Mouse (Mus musculus) CH12.LX (cell line): ENCODE measurements around the gene Galnt18. TPM values are rescaled to one million over a fixed set of nuclear protein-coding genes. Genes with fewer than 3 reads are reported as not detected.

Experiments
- DNase-seq: peaks from one replicate; pipeline ENCODE4 v3.0.0-alpha.2; 2013; ENCODE audit errors: extremely low read depth
- H3K27ac ChIP-seq: 2 replicates; pipeline ENCODE4 v1.5.1; 2012; ENCODE audit warnings: low read depth, mild to moderate bottlenecking, control low read depth, moderate library complexity; ENCODE audit not compliant: insufficient read depth
- H3K27me3 ChIP-seq: replicated peaks from 2 replicates; pipeline ENCODE3; 2012; ENCODE audit warnings: inconsistent platforms
- H3K36me3 ChIP-seq, 2 experiments: replicated peaks in 1 of 2; 2 replicates each; pipeline versions ENCODE3 to v1.6.1; 2012; ENCODE audit warnings: inconsistent platforms in 1 of 2, low read length in 1 of 2, mild to moderate bottlenecking in 1 of 2, mixed read lengths in 1 of 2, moderate library complexity in 1 of 2; ENCODE audit not compliant: control insufficient read depth in 1 of 2, insufficient read depth in 1 of 2
- H3K4me1 ChIP-seq, 2 experiments: 2 replicates each; pipeline ENCODE4 v1.6.1; 2012; ENCODE audit warnings: inconsistent platforms in 1 of 2, moderate library complexity in 1 of 2; ENCODE audit not compliant: insufficient read depth in 2 of 2, control insufficient read depth in 1 of 2
- H3K4me2 ChIP-seq: 2 replicates; pipeline ENCODE4 v1.6.1; 2012; ENCODE audit warnings: low read depth, mild to moderate bottlenecking, control low read depth; ENCODE audit not compliant: poor library complexity, insufficient read depth, severe bottlenecking
- H3K4me3 ChIP-seq, 3 experiments: fragments of 150-350 bp in 1 of 3; sonication (generic) in 1 of 3; replicated peaks in 1 of 3; 2 replicates each; pipeline versions ENCODE3 to v1.5.1; 2011 to 2012; ENCODE audit warnings: low read depth in 2 of 3, low read length in 2 of 3, mild to moderate bottlenecking in 2 of 3, moderate library complexity in 2 of 3, control low read depth in 1 of 3, improper control_type of control experiment in 1 of 3, inconsistent platforms in 1 of 3, mixed read lengths in 1 of 3; ENCODE audit not compliant: poor library complexity in 1 of 3
- H3K79me2 ChIP-seq: replicated peaks from 2 replicates; pipeline ENCODE4 v1.6.1; 2012; ENCODE audit warnings: mild to moderate bottlenecking, moderate library complexity; ENCODE audit not compliant: control insufficient read depth, poor library complexity, insufficient read depth, severe bottlenecking; ENCODE audit errors: extremely low read depth
- H3K9ac ChIP-seq: 2 replicates; pipeline ENCODE4 v1.6.1; 2012; ENCODE audit warnings: low read depth, mild to moderate bottlenecking, control low read depth, moderate library complexity; ENCODE audit not compliant: insufficient read depth
- H3K9me3 ChIP-seq: replicated peaks from 2 replicates; pipeline ENCODE3; 2012; ENCODE audit warnings: low read length, inconsistent platforms, mixed read lengths
- BHLHE40 ChIP-seq: IDR thresholded peaks from 2 replicates; pipeline ENCODE4 v1.6.1; 2011; ENCODE audit warnings: mild to moderate bottlenecking, low read depth, low read length, improper control_type of control experiment
- CHD2 ChIP-seq: IDR thresholded peaks from 2 replicates; pipeline ENCODE4 v1.6.1; 2011; ENCODE audit warnings: low read length, improper control_type of control experiment
- CTCF ChIP-seq, 2 experiments: IDR thresholded peaks in 1 of 2; conservative IDR thresholded peaks in 1 of 2; 2 replicates each; pipeline ENCODE4 v1.5.1; 2011 to 2012; ENCODE audit warnings: low read depth in 2 of 2, low read length in 2 of 2, improper control_type of control experiment in 1 of 2, inconsistent platforms in 1 of 2, mild to moderate bottlenecking in 1 of 2, moderate library complexity in 1 of 2
- ETS1 ChIP-seq: conservative IDR thresholded peaks from 2 replicates; pipeline ENCODE4 v1.6.1; 2012; ENCODE audit warnings: low read depth, mild to moderate bottlenecking, inconsistent platforms, low read length, improper control_type of control experiment, moderate library complexity
- GABPA ChIP-seq: IDR thresholded peaks from 2 replicates; pipeline ENCODE4 v1.6.1; 2012; ENCODE audit warnings: low read depth, low read length, improper control_type of control experiment, inconsistent platforms; ENCODE audit not compliant: insufficient replicate concordance
- HCFC1 ChIP-seq: IDR thresholded peaks from 2 replicates; pipeline ENCODE4 v1.6.1; 2012; ENCODE audit warnings: low read depth, mild to moderate bottlenecking, inconsistent platforms, low read length, improper control_type of control experiment
- IRF4 ChIP-seq: IDR thresholded peaks from 2 replicates; pipeline ENCODE4 v1.6.1; 2014; ENCODE audit warnings: low read depth, mild to moderate bottlenecking, inconsistent platforms, low read length, improper control_type of control experiment
- JUN ChIP-seq: IDR thresholded peaks from 2 replicates; pipeline ENCODE4 v1.6.1; 2011; ENCODE audit warnings: low read depth, mild to moderate bottlenecking, low read length, improper control_type of control experiment, moderate library complexity; ENCODE audit not compliant: insufficient read depth
- MAX ChIP-seq: IDR thresholded peaks from 2 replicates; pipeline ENCODE4 v1.6.1; 2011; ENCODE audit warnings: low read length, improper control_type of control experiment
- MAZ ChIP-seq: IDR thresholded peaks from 2 replicates; pipeline ENCODE4 v1.6.1; 2012; ENCODE audit warnings: low read depth, mild to moderate bottlenecking, inconsistent platforms, low read length, improper control_type of control experiment, moderate library complexity
- MEF2A ChIP-seq: IDR thresholded peaks from 2 replicates; pipeline ENCODE4 v1.6.1; 2014; ENCODE audit warnings: low read depth, mild to moderate bottlenecking, inconsistent platforms, low read length, improper control_type of control experiment, borderline replicate concordance
- MYC ChIP-seq: IDR thresholded peaks from 2 replicates; pipeline ENCODE4 v1.6.1; 2011; ENCODE audit warnings: low read depth, mild to moderate bottlenecking, improper control_type of control experiment, low read length
- NRF1 ChIP-seq: IDR thresholded peaks from 2 replicates; pipeline ENCODE4 v1.6.1; 2014; ENCODE audit warnings: low read depth, mild to moderate bottlenecking, inconsistent platforms, low read length, improper control_type of control experiment, moderate library complexity
- PAX5 ChIP-seq: IDR thresholded peaks from 2 replicates; pipeline ENCODE4 v1.6.1; 2012; ENCODE audit warnings: low read length, inconsistent platforms, mixed read lengths
- POLR2A ChIP-seq: IDR thresholded peaks from 2 replicates; pipeline ENCODE4 v1.6.1; 2011; ENCODE audit warnings: low read depth, mild to moderate bottlenecking, improper control_type of control experiment, low read length
- POLR2AphosphoS2 ChIP-seq: IDR thresholded peaks from 2 replicates; pipeline ENCODE4 v1.6.1; 2011; ENCODE audit warnings: low read depth, low read length, improper control_type of control experiment
- TBP ChIP-seq: conservative IDR thresholded peaks from 2 replicates; pipeline ENCODE4 v1.6.1; 2011; ENCODE audit warnings: low read depth, low read length, improper control_type of control experiment
- TCF12 ChIP-seq: IDR thresholded peaks from 2 replicates; pipeline ENCODE4 v1.6.1; 2014; ENCODE audit warnings: low read depth, mild to moderate bottlenecking, inconsistent platforms, low read length, improper control_type of control experiment
- UBTF ChIP-seq: IDR thresholded peaks from 2 replicates; pipeline ENCODE4 v1.6.1; 2012; ENCODE audit warnings: low read depth, mild to moderate bottlenecking, inconsistent platforms, low read length, improper control_type of control experiment, moderate library complexity
- USF1 ChIP-seq: IDR thresholded peaks from 2 replicates; pipeline ENCODE4 v1.6.1; 2014; ENCODE audit warnings: low read depth, mild to moderate bottlenecking, inconsistent platforms, low read length, improper control_type of control experiment
- USF2 ChIP-seq: conservative IDR thresholded peaks from 2 replicates; pipeline ENCODE4 v1.6.1; 2011; ENCODE audit warnings: low read depth, low read length, improper control_type of control experiment
- dilution Hi-C: fragments of 300-500 bp; cut with MboI; formaldehyde crosslinking; loops from 2 replicates; pipeline ENCODE4 v1.14.3; 2020; ENCODE audit warnings: low sequenced_read_pairs; ENCODE audit not compliant: extremely low pct_unique_long_range_greater_than_20kb, extremely low pct_ligation_motif_present
- in situ Hi-C: fragments of 300-500 bp; cut with MboI; formaldehyde crosslinking; loops from 3 replicates; pipeline ENCODE4 v1.14.3; 2019; ENCODE audit warnings: low sequenced_read_pairs, low pct_ligation_motif_present, low pct_unique_long_range_greater_than_20kb, mixed read lengths
- polyA plus RNA-seq: library from polyadenylated mRNA; unstranded; fragments of >175 nt; gene quantifications from 2 replicates; pipeline ENCODE4 v1.2.1, GENCODE M21; 2012; ENCODE audit warnings: low read depth; ENCODE audit not compliant: insufficient read length
- total RNA-seq, 2 experiments: library from RNA; depleted of rRNA; stranded (reverse); fragments of 300-350 nt in 1 of 2; fragments of >200 nt in 1 of 2; gene quantifications; 2 replicates each; pipeline ENCODE4 v1.2.3; 2012 to 2014

Galnt18 gene
- total and polyA plus RNA-seq, 3 experiments: 0.04 TPM; not detected in 2

DNA sequence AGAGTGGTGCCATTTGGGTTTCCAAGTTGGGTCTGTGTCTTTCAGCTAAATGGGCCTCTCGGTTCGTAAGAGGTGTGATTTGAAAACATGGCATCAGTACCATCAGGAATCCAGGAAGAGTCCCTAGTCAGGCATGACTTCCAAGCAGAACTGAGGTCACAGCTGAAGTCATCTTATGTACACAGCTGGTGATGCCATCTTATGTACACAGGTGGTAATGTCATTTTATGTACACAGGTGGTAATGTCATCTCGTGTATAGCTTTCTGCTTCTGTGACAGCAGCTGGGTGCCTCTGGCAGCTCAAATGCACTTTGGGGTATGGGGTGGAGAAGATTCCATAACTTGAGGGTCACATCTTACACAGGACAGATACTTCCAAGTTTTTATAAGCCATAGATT is 323.8 kb downstream of the Galnt18 start:
- H3K27ac ChIP-seq: no peak overlapping the region
- DNase-seq: no peak
- no peaks in the 10 kb centered on the region for H3K79me2 ChIP-seq
- no peak overlapping the region for H3K4me2 ChIP-seq
- peaks cover 2% of the 10 kb centered on the region for H3K9me3 ChIP-seq
- no peaks in the 10 kb centered on the region for H3K27me3 ChIP-seq
- in situ Hi-C loops: no loop called here
- no peak overlapping the region for H3K4me3 ChIP-seq
- H3K9ac ChIP-seq: no peak overlapping the region
- TF ChIP-seq TCF12: no peak
- no peak for TF ChIP-seq MYC
- TF ChIP-seq IRF4: no peak
- no peak for TF ChIP-seq POLR2AphosphoS2
- no peak for TF ChIP-seq MEF2A
- no peak for TF ChIP-seq GABPA
- no peak for TF ChIP-seq MAZ
- TF ChIP-seq PAX5: no peak
- no peak for TF ChIP-seq BHLHE40
- no peak for TF ChIP-seq TBP
- TF ChIP-seq CHD2: no peak
- no peak for TF ChIP-seq ETS1
- dilution Hi-C loops: no loop called here
- no peaks in the 10 kb centered on the region for H3K36me3 ChIP-seq
- peaks cover 0 to 58% of the 10 kb centered on the region in 2 experiments; a peak in 2 of 4 replicates for H3K4me1 ChIP-seq

DNA sequence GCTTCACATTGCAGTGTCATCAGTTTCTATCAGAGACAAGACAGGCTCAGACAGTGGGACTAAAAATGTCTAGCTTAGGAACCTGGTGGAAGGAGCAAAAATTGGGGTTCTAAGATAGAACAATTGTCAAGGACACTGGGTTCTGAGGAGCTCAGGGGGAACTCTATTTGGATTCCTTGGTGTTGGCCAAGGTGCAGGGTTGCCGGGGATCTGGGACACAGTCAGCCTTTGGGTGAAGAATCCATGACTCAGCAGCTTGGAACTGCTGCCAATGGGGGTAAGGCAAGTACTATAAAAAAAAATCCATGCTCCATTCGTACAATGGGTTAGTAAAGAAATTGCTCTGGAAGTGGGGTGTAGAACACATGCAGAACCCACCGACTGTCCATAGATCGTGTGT is 324.2 kb downstream of the Galnt18 start:
- in situ Hi-C loops (no loop called here), dilution Hi-C loops (no loop called here)
- H3K9ac ChIP-seq: no peak overlapping the region
- H3K4me3 ChIP-seq: no peak overlapping the region
- no peak for DNase-seq
- no peaks in the 10 kb centered on the region for H3K79me2 ChIP-seq
- H3K36me3 ChIP-seq: no peaks in the 10 kb centered on the region
- H3K27ac ChIP-seq: no peak overlapping the region
- peaks cover 2% of the 10 kb centered on the region for H3K9me3 ChIP-seq
- no peak overlapping the region for H3K4me2 ChIP-seq
- no peak for TF ChIP-seq POLR2AphosphoS2
- TF ChIP-seq HCFC1: no peak
- TF ChIP-seq CTCF (conservative IDR thresholded peaks at IDR 0.05 in 1 of 2, IDR thresholded peaks at IDR 0.05 in 1 of 2; ENCODE audit: low read depth in 2 of 2, low read length in 2 of 2): no peak
- TF ChIP-seq POLR2A: no peak
- TF ChIP-seq NRF1: no peak
- no peak for TF ChIP-seq JUN
- TF ChIP-seq USF1: no peak
- no peak for TF ChIP-seq UBTF
- no peak for TF ChIP-seq MAX
- TF ChIP-seq TCF12: no peak
- no peak for TF ChIP-seq USF2
- H3K4me1 ChIP-seq: peaks cover 0 to 62% of the 10 kb centered on the region in 2 experiments; a peak in 2 of 4 replicates
- H3K27me3 ChIP-seq: no peaks in the 10 kb centered on the region
